Mouse (Mus musculus) ES-Bruce4 (cell line): ENCODE measurements around the gene Lrch1.

ENCODE experiments used
- CTCF ChIP-seq: IDR thresholded peaks from one replicate; pipeline ENCODE4 v1.8.1; 2011; ENCODE audit warnings: low read depth, low read length
- EP300 ChIP-seq: IDR thresholded peaks from 2 replicates; pipeline ENCODE4 v1.6.1; 2011; ENCODE audit warnings: low read depth, low read length; ENCODE audit not compliant: insufficient read depth

DNA sequence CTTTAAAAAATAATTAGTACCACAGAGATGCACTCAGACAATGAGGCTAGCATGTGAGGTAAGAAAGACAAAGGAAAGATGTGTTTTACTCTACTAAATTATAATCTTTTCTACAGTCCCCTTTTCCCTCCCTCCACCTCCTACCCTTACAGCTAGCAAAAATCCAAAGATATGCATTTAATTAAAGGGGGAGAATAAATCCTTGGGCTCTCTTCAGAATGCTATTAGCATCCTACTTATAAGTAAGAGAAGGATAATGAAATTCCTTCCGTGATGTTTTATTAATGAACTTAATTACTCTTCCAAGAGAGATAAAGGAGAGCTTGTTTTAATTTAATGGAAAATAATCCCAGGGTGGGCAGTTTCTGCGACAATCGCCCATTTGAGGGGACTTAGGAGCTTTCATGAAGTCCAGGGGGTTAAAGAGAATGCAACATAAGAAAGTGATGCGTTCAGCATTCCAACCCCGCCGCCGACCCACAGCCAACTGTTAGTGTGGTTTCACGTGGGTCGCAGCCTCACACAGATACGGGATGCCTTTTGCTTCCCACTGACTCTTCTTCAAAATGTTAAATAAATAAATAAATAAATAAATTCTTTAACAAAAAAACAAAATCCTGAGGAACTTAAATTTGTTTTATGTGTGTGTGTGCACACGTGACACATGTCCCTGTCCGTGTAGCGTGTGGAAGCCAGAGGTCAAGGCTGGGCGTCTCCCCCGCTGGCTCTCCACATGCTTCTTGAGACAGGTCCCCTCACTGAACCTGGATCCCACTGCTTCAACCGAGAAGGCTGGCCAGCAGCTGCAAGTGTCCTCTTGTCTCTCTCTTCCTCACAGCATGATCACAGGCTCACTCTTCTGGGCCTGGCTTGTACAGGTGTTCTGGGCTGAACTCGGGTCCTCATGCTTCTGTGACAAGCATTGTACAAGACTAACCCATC, 132.6 kb downstream of the Lrch1 start:
- TF ChIP-seq EP300 (no peak), CTCF (no peak)
